Mouse (Mus musculus) hindbrain, postnatal 0 days (tissue): ENCODE measurements around the gene Ccdc162. TPM values are rescaled to one million over a fixed set of nuclear protein-coding genes. Genes with fewer than 3 reads are reported as not detected.

Source experiments
- ATAC-seq: fragments of 200-750 bp; cut with Nextera tagmentation; 2 replicates; pipeline ENCODE4 v1.8.0; 2017; ENCODE audit warnings: mild to moderate bottlenecking, moderate TSS enrichment, moderate library complexity
- DNase-seq: peaks from one replicate; pipeline ENCODE4 v3.0.0-alpha.2; 2015; ENCODE audit warnings: low spot score
- H3K27ac ChIP-seq: fragments of 300-500 bp; sonication (generic); 2 replicates; pipeline ENCODE4 v1.5.1; 2014; ENCODE audit warnings: mild to moderate bottlenecking
- H3K27me3 ChIP-seq: fragments of 300-500 bp; sonication (generic); 2 replicates; pipeline ENCODE4 v1.6.1; 2014; ENCODE audit warnings: low read length, mixed read lengths; ENCODE audit not compliant: insufficient read depth
- H3K36me3 ChIP-seq: fragments of 300-500 bp; sonication (generic); 2 replicates; pipeline ENCODE4 v1.6.1; 2014; ENCODE audit warnings: low read length, mixed read lengths; ENCODE audit not compliant: insufficient read depth
- H3K4me1 ChIP-seq: fragments of 300-500 bp; sonication (generic); 2 replicates; pipeline ENCODE4 v1.6.1; 2014; ENCODE audit warnings: antibody characterized with exemption, low read length, mixed read lengths; ENCODE audit not compliant: insufficient read depth
- H3K4me2 ChIP-seq: fragments of 300-500 bp; sonication (generic); 2 replicates; pipeline ENCODE4 v1.6.1; 2014; ENCODE audit warnings: low read depth, mild to moderate bottlenecking, low read length, moderate library complexity, mixed read lengths
- H3K4me3 ChIP-seq: fragments of 300-500 bp; sonication (generic); 2 replicates; pipeline ENCODE4 v1.5.1; 2014; ENCODE audit warnings: low read length
- H3K9ac ChIP-seq: fragments of 300-500 bp; sonication (generic); replicated peaks from 2 replicates; pipeline ENCODE4 v1.6.1; 2014; ENCODE audit warnings: mild to moderate bottlenecking, low read length, moderate library complexity, mixed read lengths
- H3K9me3 ChIP-seq: fragments of 300-500 bp; sonication (generic); 2 replicates; pipeline ENCODE4 v1.6.1; 2016; ENCODE audit warnings: low read length, mixed read lengths
- CTCF ChIP-seq: IDR thresholded peaks from 2 replicates; pipeline ENCODE4 v1.5.1; 2016; ENCODE audit warnings: antibody characterized with exemption, control low read depth, low read depth
- WGBS: fragments of 180-500 bp; shearing (Covaris S2); extraction: QIAGEN DNeasy Blood & Tissue Kit; methylation state at CpG from one replicate; pipeline ENCODE4 v1.1.7; 2014; 5-methylcytosine and 5-hydroxymethylcytosine counted together
- polyA plus RNA-seq: library from polyadenylated mRNA; unstranded; fragments of >200 nt; fragmentation: Nextera tagmentation; extraction: Ambion mirVana; gene quantifications from 2 replicates; pipeline ENCODE4 v1.2.1, GENCODE M21; 2015
- total RNA-seq: library from RNA; depleted of rRNA; stranded (reverse); fragments of >200 nt; gene quantifications from 2 replicates; pipeline ENCODE4 v1.2.3, GENCODE M21; 2014

Ccdc162 gene
- total and polyA plus RNA-seq, 2 experiments from 2014 or later: 2.1 to 3.3 TPM

DNA sequence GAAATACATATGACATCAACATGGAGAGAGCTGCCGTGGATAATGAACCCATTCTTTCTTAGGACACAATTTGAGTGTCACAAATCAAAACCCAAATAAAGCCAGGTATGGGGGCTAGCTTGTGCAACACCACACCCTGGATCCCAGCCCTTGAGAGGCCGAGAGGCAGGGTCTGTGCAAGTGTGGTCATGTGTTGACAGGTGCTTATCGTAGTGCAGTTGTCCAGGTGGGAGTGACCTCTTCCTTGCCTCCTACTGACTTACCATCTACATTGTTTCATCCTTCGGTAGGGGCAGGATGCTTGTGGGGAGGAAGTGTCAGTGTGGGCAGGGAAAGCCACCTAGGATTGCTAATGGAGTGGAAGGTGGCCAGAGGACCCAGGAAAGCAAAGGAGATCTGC, 115.1 kb downstream of the Ccdc162 start:
- no peak overlapping the region for H3K4me2 ChIP-seq
- no peak for TF ChIP-seq CTCF
- H3K9me3 ChIP-seq: no peaks in the 10 kb centered on the region
- H3K9ac ChIP-seq: no peak overlapping the region
- H3K27me3 ChIP-seq: no peaks in the 10 kb centered on the region
- H3K27ac ChIP-seq: no peak overlapping the region
- no peak overlapping the region for H3K4me3 ChIP-seq
- H3K4me1 ChIP-seq: 0 out of 2 replicates have a peak, but pooled peaks cover 6% of the 10 kb centered on the region
- H3K36me3 ChIP-seq: no peaks in the 10 kb centered on the region
- WGBS: 87% methylated on average over 4 of the region's 4 CpGs
- no peak for DNase-seq
- no peak for ATAC-seq

DNA sequence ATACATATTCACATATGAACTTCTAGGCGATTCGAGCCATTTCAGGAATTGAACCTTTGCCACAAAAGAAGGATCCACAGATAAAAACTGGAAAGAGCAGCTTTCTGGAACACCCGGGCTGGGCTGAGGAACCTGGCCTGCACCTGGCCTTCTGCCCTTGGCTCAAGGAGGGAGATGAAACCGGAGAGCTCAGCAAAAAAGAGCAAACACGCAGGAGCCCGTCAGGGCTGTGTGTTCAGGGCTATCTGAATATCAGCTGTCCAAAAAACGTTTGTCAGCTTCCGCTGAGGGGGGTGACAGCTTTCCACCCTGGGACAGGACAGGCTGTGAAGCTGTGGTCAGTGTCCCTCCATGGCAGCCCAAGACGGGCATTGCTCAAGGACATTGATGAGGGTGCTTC, 117.4 kb downstream of the Ccdc162 start:
- ATAC-seq (no peak), DNase-seq (no peak)
- Histone ChIP-seq H3K4me2 (no peak overlapping the region), H3K9ac (no peak overlapping the region), H3K9me3 (no peaks in the 10 kb centered on the region), H3K27me3 (no peaks in the 10 kb centered on the region), H3K36me3 (no peaks in the 10 kb centered on the region), H3K4me1 (no peaks in the 10 kb centered on the region), H3K27ac (no peak overlapping the region), H3K4me3 (no peak overlapping the region)
- no peak for TF ChIP-seq CTCF
- WGBS: 84% methylated on average over 9 of the region's 9 CpGs

DNA sequence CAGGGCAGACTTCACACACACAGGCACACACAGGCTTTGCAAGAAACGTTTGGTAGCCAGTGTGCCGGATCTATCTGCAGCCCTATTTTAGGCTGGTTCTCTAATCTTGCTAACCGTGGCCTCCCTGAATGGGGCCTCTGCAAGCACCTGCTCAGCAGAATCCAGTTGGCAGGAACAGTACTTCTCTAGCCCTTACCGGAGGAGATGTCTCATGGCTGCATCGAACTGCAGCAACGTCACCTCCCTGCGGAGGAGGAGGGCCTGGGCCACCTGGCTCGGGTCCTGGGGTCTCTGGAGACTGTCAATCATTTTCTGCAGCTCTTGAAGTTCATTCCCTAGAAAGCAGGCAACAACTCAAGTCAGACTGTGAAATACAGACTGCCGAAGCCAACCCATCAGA, 118.2 kb downstream of the Ccdc162 start:
- TF ChIP-seq CTCF: no peak
- DNase-seq: no peak
- no peak overlapping the region for H3K9ac ChIP-seq
- no peak for ATAC-seq
- H3K36me3 ChIP-seq: no peaks in the 10 kb centered on the region
- no peaks in the 10 kb centered on the region for H3K4me1 ChIP-seq
- H3K9me3 ChIP-seq: no peaks in the 10 kb centered on the region
- no peak overlapping the region for H3K4me2 ChIP-seq
- H3K27ac ChIP-seq: no peak overlapping the region
- H3K4me3 ChIP-seq: no peak overlapping the region
- 38% methylated on average over 9 of the region's 9 CpGs for WGBS
- no peaks in the 10 kb centered on the region for H3K27me3 ChIP-seq

DNA sequence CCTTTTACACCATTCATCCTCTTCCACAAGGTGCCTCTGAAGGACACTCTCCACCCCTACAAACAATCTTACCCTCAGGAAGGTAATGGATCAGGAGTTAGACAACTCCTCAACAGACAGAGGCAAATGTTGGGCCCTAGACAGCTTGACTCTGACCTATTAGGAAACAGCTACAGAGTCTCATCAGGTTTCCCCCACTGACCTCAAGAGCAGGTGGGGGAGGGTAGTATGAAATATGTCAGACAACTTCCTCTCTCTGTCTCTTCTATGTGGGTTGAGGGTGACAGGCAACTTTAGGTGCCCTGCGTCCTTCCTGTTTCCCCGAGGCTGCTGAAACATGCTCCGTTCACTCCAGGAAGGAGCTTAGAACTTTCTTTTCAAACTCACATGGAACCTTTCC, 120.9 kb downstream of the Ccdc162 start:
- ATAC-seq: no peak
- Histone ChIP-seq H3K36me3 (no peaks in the 10 kb centered on the region), H3K4me1 (no peaks in the 10 kb centered on the region), H3K27ac (no peak overlapping the region), H3K27me3 (no peaks in the 10 kb centered on the region), H3K9ac (no peak overlapping the region), H3K4me3 (no peak overlapping the region), H3K9me3 (no peaks in the 10 kb centered on the region), H3K4me2 (no peak overlapping the region)
- 81% methylated on average over 3 of the region's 3 CpGs for WGBS
- no peak for TF ChIP-seq CTCF
- DNase-seq: no peak

GRCm38 (mm10) chr10:41594957-41595356, 121.5 kb downstream of the Ccdc162 start:
- no peaks in the 10 kb centered on the region for H3K4me1 ChIP-seq
- H3K9me3 ChIP-seq: no peaks in the 10 kb centered on the region
- H3K4me3 ChIP-seq: no peak overlapping the region
- ATAC-seq (no peak), DNase-seq (no peak)
- no peak for TF ChIP-seq CTCF
- WGBS: 71% methylated on average over 2 of the region's 2 CpGs
- no peak overlapping the region for H3K9ac ChIP-seq
- no peak overlapping the region for H3K27ac ChIP-seq
- no peaks in the 10 kb centered on the region for H3K27me3 ChIP-seq
- H3K36me3 ChIP-seq: no peaks in the 10 kb centered on the region
- no peak overlapping the region for H3K4me2 ChIP-seq

- no peaks in the 10 kb centered on the region for H3K4me1 ChIP-seq
- H3K9ac ChIP-seq: no peak overlapping the region
- no peaks in the 10 kb centered on the region for H3K27me3 ChIP-seq
- no peak for TF ChIP-seq CTCF
- ATAC-seq (no peak), DNase-seq (no peak)
- no peak overlapping the region for H3K4me3 ChIP-seq
- no peak overlapping the region for H3K27ac ChIP-seq
- H3K4me2 ChIP-seq: no peak overlapping the region
- no peaks in the 10 kb centered on the region for H3K36me3 ChIP-seq
- WGBS: 89% methylated on average over 8 of the region's 8 CpGs
- H3K9me3 ChIP-seq: no peaks in the 10 kb centered on the region
These were observed 122.0 kb downstream of the Ccdc162 start for GRCm38 (mm10) chr10:41594433-41594832.

DNA sequence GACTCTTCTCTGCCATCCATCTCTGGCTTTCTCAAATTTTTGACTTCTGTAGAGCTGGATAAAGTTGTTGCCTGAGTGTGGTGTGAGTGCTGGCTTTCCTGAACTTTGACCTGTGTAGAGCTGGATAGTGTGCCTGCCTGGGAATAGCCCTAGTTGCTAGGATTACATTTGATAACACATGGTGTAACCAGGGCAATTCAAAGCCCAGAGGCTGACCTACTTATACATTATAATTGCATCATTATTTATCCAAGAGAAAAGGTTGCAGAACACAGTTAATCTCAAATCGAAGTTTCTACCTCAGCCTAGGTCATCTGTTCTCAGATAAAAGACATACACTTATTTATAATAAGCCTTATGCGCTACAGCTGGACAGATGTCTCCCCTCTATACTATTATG, 127.8 kb downstream of the Ccdc162 start:
- Histone ChIP-seq H3K27me3 (no peaks in the 10 kb centered on the region), H3K4me3 (no peak overlapping the region), H3K9ac (no peak overlapping the region), H3K36me3 (no peaks in the 10 kb centered on the region), H3K9me3 (no peaks in the 10 kb centered on the region), H3K27ac (no peak overlapping the region), H3K4me2 (no peak overlapping the region), H3K4me1 (no peaks in the 10 kb centered on the region)
- TF ChIP-seq CTCF: no peak
- DNase-seq (no peak), ATAC-seq (no peak)
- 85% methylated on average over 2 of the region's 2 CpGs for WGBS
